Mouse (Mus musculus) G1E (cell line): Measurements from ENCODE around the gene Csdc2. TPM values are rescaled to one million over a fixed set of nuclear protein-coding genes. Genes with fewer than 3 reads are reported as not detected.

ENCODE experiments used
- ATAC-seq: 2 replicates; pipeline ENCODE4 v1.8.0; 2016; ENCODE audit warnings: mild to moderate bottlenecking; ENCODE audit not compliant: insufficient number of reproducible peaks, poor library complexity, low FRiP score, severe bottlenecking; ENCODE audit errors: extremely low read depth
- DNase-seq: peaks from one replicate; pipeline ENCODE4 v3.0.0; 2012; ENCODE audit warnings: low spot score
- H3K27me3 ChIP-seq: 2 replicates; pipeline ENCODE4 v1.6.1; 2012; ENCODE audit warnings: mild to moderate bottlenecking, low read length, inconsistent platforms; ENCODE audit not compliant: insufficient read depth
- H3K36me3 ChIP-seq: replicated peaks from 2 replicates; pipeline ENCODE3; 2012; ENCODE audit warnings: mild to moderate bottlenecking, inconsistent platforms
- H3K4me1 ChIP-seq: 2 replicates; pipeline ENCODE4 v1.6.1; 2012; ENCODE audit warnings: low read depth, low read length, inconsistent platforms, mixed read lengths; ENCODE audit not compliant: insufficient read depth
- H3K4me3 ChIP-seq: 2 replicates; pipeline ENCODE4 v1.5.1; 2012; ENCODE audit warnings: low read depth, mild to moderate bottlenecking, inconsistent platforms, low read length, moderate library complexity, mixed read lengths
- H3K9me3 ChIP-seq: replicated peaks from 2 replicates; pipeline ENCODE4 v1.6.1; 2012; ENCODE audit warnings: inconsistent platforms
- CTCF ChIP-seq: IDR thresholded peaks from 2 replicates; pipeline ENCODE4 v1.5.1; 2012; ENCODE audit warnings: low read depth, low read length, inconsistent platforms, mixed read lengths
- GATA1 ChIP-seq: IDR thresholded peaks from 2 replicates; pipeline ENCODE4 v1.6.1; 2012; ENCODE audit warnings: borderline replicate concordance, low read length, inconsistent platforms, mixed read lengths
- GATA2 ChIP-seq: IDR thresholded peaks from 2 replicates; pipeline ENCODE4 v1.6.1; 2012; ENCODE audit warnings: low read depth, low read length, inconsistent platforms, borderline replicate concordance
- POLR2AphosphoS5 ChIP-seq: IDR thresholded peaks from 2 replicates; pipeline ENCODE4 v1.6.1; 2012; ENCODE audit warnings: low read depth, low read length, inconsistent platforms; ENCODE audit not compliant: insufficient replicate concordance
- TAL1 ChIP-seq: conservative IDR thresholded peaks from 2 replicates; pipeline ENCODE4 v1.6.1; 2012; ENCODE audit warnings: low read depth, low read length, inconsistent platforms, mixed read lengths
- polyA plus RNA-seq: library from polyadenylated mRNA; stranded (reverse); fragments of >175 nt; gene quantifications from 2 replicates; pipeline ENCODE4 v1.2.3, GENCODE M21; 2012
- total RNA-seq, 2 experiments: library from RNA; stranded (forward) in 1 of 2; stranded (reverse) in 1 of 2; fragments of 200-1000 nt in 1 of 2; fragments of >200 nt in 1 of 2; fragmentation: Nextera tagmentation in 1 of 2; gene quantifications; 2 replicates each; pipeline ENCODE4 v1.2.3; 2014 to 2017

Csdc2 gene
- total and polyA plus RNA-seq, 3 experiments: not detected

GRCm38 (mm10) chr15:81939774-81940173 lies 3.2 kb downstream of the Csdc2 start:
- peaks cover 32% of the 10 kb centered on the region for H3K27me3 ChIP-seq

GRCm38 (mm10) chr15:81940219-81940618 lies 3.7 kb downstream of the Csdc2 start:
- Histone ChIP-seq H3K4me3 (no peak overlapping the region), H3K9me3 (no peaks in the 10 kb centered on the region), H3K4me1 (peaks cover 47% of the 10 kb centered on the region), H3K27me3 (peaks cover 33% of the 10 kb centered on the region), H3K36me3 (no peaks in the 10 kb centered on the region)
- ATAC-seq (no peak), DNase-seq (no peak)
- TF ChIP-seq TAL1 (no peak), GATA2 (no peak), POLR2AphosphoS5 (no peak), CTCF (no peak), GATA1 (no peak)

More at GRCm38 (mm10) chr15:81939774-81940173, 3.2 kb downstream of the Csdc2 start:
- Histone ChIP-seq H3K4me1 (peaks cover 47% of the 10 kb centered on the region), H3K9me3 (no peaks in the 10 kb centered on the region), H3K36me3 (no peaks in the 10 kb centered on the region), H3K4me3 (no peak overlapping the region)
- ATAC-seq (no peak), DNase-seq (no peak)
- no peak for TF ChIP-seq CTCF
- TF ChIP-seq GATA2: no peak
- no peak for TF ChIP-seq POLR2AphosphoS5
- TF ChIP-seq TAL1: no peak
- no peak for TF ChIP-seq GATA1

GRCm38 (mm10) chr15:81941010-81941409 lies 4.5 kb downstream of the Csdc2 start:
- H3K36me3 ChIP-seq: no peaks in the 10 kb centered on the region
- peaks cover 45% of the 10 kb centered on the region for H3K4me1 ChIP-seq
- no peaks in the 10 kb centered on the region for H3K9me3 ChIP-seq
- peak; percentile 31; the same call in 1 of the 2 replicates for TF ChIP-seq CTCF
- TF ChIP-seq GATA1: no peak
- no peak for DNase-seq
- ATAC-seq: no peak
- no peak overlapping the region for H3K4me3 ChIP-seq
- H3K27me3 ChIP-seq: peaks cover 38% of the 10 kb centered on the region

GRCm38 (mm10) chr15:81943176-81943749 lies 6.7 kb downstream of the Csdc2 start:
- TF ChIP-seq GATA2 (no peak), GATA1 (no peak), POLR2AphosphoS5 (no peak), TAL1 (no peak), CTCF (no peak)
- Histone ChIP-seq H3K4me3 (no peak overlapping the region), H3K27me3 (peaks cover 28% of the 10 kb centered on the region), H3K9me3 (no peaks in the 10 kb centered on the region), H3K36me3 (no peaks in the 10 kb centered on the region), H3K4me1 (peaks cover 27% of the 10 kb centered on the region)
- DNase-seq (no peak), ATAC-seq (no peak)

- Histone ChIP-seq H3K27me3 (peaks cover 18% of the 10 kb centered on the region), H3K4me1 (0 out of 2 replicates have a peak, but pooled peaks cover 9% of the 10 kb centered on the region), H3K9me3 (no peaks in the 10 kb centered on the region), H3K4me3 (no peak overlapping the region), H3K36me3 (peaks cover 51% of the 10 kb centered on the region)
- ATAC-seq: no peak
- TF ChIP-seq POLR2AphosphoS5: no peak; the same call in 1 of the 2 replicates
- TF ChIP-seq CTCF: no peak
- TF ChIP-seq GATA1: no peak
- TF ChIP-seq GATA2: no peak
- TF ChIP-seq TAL1: no peak
- no peak for DNase-seq
Observed at GRCm38 (mm10) chr15:81949076-81949475, 12.5 kb downstream of the Csdc2 start.

- H3K36me3 ChIP-seq: peaks cover 56% of the 10 kb centered on the region
- TF ChIP-seq CTCF (no peak), POLR2AphosphoS5 (no peak), GATA2 (no peak), TAL1 (no peak), GATA1 (no peak)
- no peak for ATAC-seq
- no peak for DNase-seq
- H3K4me3 ChIP-seq: no peak overlapping the region
- H3K4me1 ChIP-seq: 0 out of 2 replicates have a peak, but pooled peaks cover 9% of the 10 kb centered on the region
- H3K27me3 ChIP-seq: peaks cover 18% of the 10 kb centered on the region
- no peaks in the 10 kb centered on the region for H3K9me3 ChIP-seq
Observed at GRCm38 (mm10) chr15:81949476-81950131, 13.0 kb downstream of the Csdc2 start.
